Mouse (Mus musculus): ENCODE data around the gene Ddr2. TPM values are rescaled to one million over a fixed set of nuclear protein-coding genes. Genes with fewer than 3 reads are reported as not detected.

The Ddr2 gene
- polyA plus RNA-seq, 1 experiment = 13.7 TPM

DNA sequence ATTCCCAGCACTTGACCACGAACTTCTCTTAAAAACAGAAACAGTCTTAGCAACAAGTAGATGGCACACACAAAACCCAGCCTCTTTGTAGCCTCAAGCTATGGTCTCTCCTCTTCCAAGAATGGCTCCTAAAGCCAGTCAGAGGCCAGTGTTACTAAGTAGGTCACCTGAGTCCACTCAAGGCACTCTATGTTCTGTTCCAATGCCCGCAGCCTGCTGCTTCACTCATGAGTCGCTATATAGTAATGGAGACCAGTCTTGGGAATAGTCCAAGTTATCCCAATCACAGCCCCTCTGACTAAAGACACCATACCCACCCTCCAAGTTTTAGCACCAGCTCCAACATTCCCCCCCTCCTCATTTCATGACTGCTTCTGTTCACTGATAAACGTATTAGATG lies 35.0 kb upstream of the Ddr2 start:
- Histone ChIP-seq H3ac (ENCODE audit: control insufficient read depth, insufficient read length, low read depth) (no peak overlapping the region), H3K36me3 (ENCODE audit: control insufficient read depth, insufficient read depth) (peaks cover 51% of the 10 kb centered on the region), H3K79me2 (ENCODE audit: control insufficient read depth, insufficient read depth) (no peaks in the 10 kb centered on the region), H3K27me3 (ENCODE audit: control insufficient read depth, insufficient read depth, insufficient read length) (no peaks in the 10 kb centered on the region), H3K4me3 (ENCODE audit: insufficient read depth, poor library complexity, severe bottlenecking) (no peak overlapping the region), H3K79me3 (ENCODE audit: low read depth) (no peaks in the 10 kb centered on the region)
- no peak for TF ChIP-seq USF1 (IDR thresholded peaks at IDR 0.05; ENCODE audit: low read depth)
- TF ChIP-seq FOSL1 (IDR thresholded peaks at IDR 0.05; ENCODE audit: insufficient read depth, low read length, poor library complexity, severe bottlenecking) = no peak
- no peak for TF ChIP-seq MAX (IDR thresholded peaks at IDR 0.05)
- no peak for TF ChIP-seq MYOG (IDR thresholded peaks at IDR 0.05; ENCODE audit: control insufficient read depth, extremely low read depth, insufficient read length)
- TF ChIP-seq CTCF (IDR thresholded peaks at IDR 0.05; ENCODE audit: control insufficient read depth, insufficient read depth, insufficient read length) = no peak
- TF ChIP-seq CEBPB (IDR thresholded peaks at IDR 0.05; ENCODE audit: low read depth) = no peak
- no peak for TF ChIP-seq MYOD1 (IDR thresholded peaks at IDR 0.05; ENCODE audit: control insufficient read depth, insufficient read length, low read depth)

GRCm38 (mm10) chr1:170142256-170142871 lies 31.8 kb upstream of the Ddr2 start:
- no peaks in the 10 kb centered on the region for H3K79me2 ChIP-seq (ENCODE audit: control insufficient read depth, insufficient read depth)
- H3K27me3 ChIP-seq (ENCODE audit: control insufficient read depth, insufficient read depth, insufficient read length) = no peaks in the 10 kb centered on the region
- no peak overlapping the region for H3ac ChIP-seq (ENCODE audit: control insufficient read depth, insufficient read length, low read depth)
- no peak overlapping the region for H3K4me3 ChIP-seq (ENCODE audit: insufficient read depth, poor library complexity, severe bottlenecking)
- H3K36me3 ChIP-seq (ENCODE audit: control insufficient read depth, insufficient read depth) = peaks cover 29% of the 10 kb centered on the region
- H3K79me3 ChIP-seq (ENCODE audit: low read depth) = no peaks in the 10 kb centered on the region
- TF ChIP-seq MAX (IDR thresholded peaks at IDR 0.05) (no peak), CEBPB (IDR thresholded peaks at IDR 0.05; ENCODE audit: low read depth) (no peak), MYOD1 (IDR thresholded peaks at IDR 0.05; ENCODE audit: control insufficient read depth, insufficient read length, low read depth) (no peak), FOSL1 (IDR thresholded peaks at IDR 0.05; ENCODE audit: insufficient read depth, low read length, poor library complexity, severe bottlenecking) (no peak), MYOG (IDR thresholded peaks at IDR 0.05; ENCODE audit: control insufficient read depth, extremely low read depth, insufficient read length) (no peak), USF1 (IDR thresholded peaks at IDR 0.05; ENCODE audit: low read depth) (no peak), CTCF (IDR thresholded peaks at IDR 0.05; ENCODE audit: control insufficient read depth, insufficient read depth, insufficient read length) (no peak)

GRCm38 (mm10) chr1:170141626-170142025 lies 31.1 kb upstream of the Ddr2 start:
- Histone ChIP-seq H3K4me3 (ENCODE audit: insufficient read depth, poor library complexity, severe bottlenecking) (no peak overlapping the region), H3K79me2 (ENCODE audit: control insufficient read depth, insufficient read depth) (no peaks in the 10 kb centered on the region), H3K79me3 (ENCODE audit: low read depth) (no peaks in the 10 kb centered on the region), H3ac (ENCODE audit: control insufficient read depth, insufficient read length, low read depth) (no peak overlapping the region), H3K27me3 (ENCODE audit: control insufficient read depth, insufficient read depth, insufficient read length) (no peaks in the 10 kb centered on the region), H3K36me3 (ENCODE audit: control insufficient read depth, insufficient read depth) (peaks cover 22% of the 10 kb centered on the region)
- TF ChIP-seq MYOG (IDR thresholded peaks at IDR 0.05; ENCODE audit: control insufficient read depth, extremely low read depth, insufficient read length) (no peak), CTCF (IDR thresholded peaks at IDR 0.05; ENCODE audit: control insufficient read depth, insufficient read depth, insufficient read length) (no peak), FOSL1 (IDR thresholded peaks at IDR 0.05; ENCODE audit: insufficient read depth, low read length, poor library complexity, severe bottlenecking) (no peak), CEBPB (IDR thresholded peaks at IDR 0.05; ENCODE audit: low read depth) (no peak), USF1 (IDR thresholded peaks at IDR 0.05; ENCODE audit: low read depth) (no peak), MAX (IDR thresholded peaks at IDR 0.05) (no peak), MYOD1 (IDR thresholded peaks at IDR 0.05; ENCODE audit: control insufficient read depth, insufficient read length, low read depth) (no peak)

DNA sequence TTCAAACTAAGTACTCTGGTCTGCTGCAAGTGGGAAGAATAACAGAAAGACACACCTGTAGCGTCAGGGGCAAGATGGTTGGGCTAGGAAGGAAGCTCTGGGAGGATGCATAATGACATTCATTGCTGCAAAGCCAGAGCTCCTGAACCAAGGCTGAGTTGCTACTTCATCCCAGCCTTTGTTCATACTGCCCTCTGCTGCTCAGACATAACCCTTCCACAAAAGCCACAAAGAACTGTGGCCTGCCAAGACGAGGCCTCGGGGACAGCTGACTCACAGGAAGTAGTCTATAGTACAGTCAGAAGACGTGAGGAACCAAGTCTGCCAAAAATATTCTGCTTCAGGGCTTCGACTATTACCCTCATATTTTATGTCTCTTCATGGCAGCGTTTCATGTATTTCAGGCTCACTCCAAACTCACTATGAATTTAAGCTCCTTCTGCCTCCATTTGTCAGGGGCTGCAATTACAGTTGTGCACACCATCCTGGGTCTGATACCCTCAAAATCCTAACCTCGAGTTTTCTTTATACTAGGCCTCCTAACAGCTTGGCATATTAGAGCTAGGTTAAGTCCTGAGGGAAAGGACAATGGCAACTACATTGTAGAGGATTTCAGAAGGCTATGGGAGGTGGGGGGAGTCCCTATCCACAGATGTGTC lies 25.9 kb upstream of the Ddr2 start:
- TF ChIP-seq USF1 (IDR thresholded peaks at IDR 0.05; ENCODE audit: low read depth) = no peak
- peak; percentile 49 for TF ChIP-seq CTCF (IDR thresholded peaks at IDR 0.05; ENCODE audit: control insufficient read depth, insufficient read depth, insufficient read length)
- peak; percentile 11 for TF ChIP-seq MAX (IDR thresholded peaks at IDR 0.05)
- no peak for TF ChIP-seq MYOG (IDR thresholded peaks at IDR 0.05; ENCODE audit: control insufficient read depth, extremely low read depth, insufficient read length)
- Histone ChIP-seq H3K79me3 (ENCODE audit: low read depth) (no peaks in the 10 kb centered on the region), H3K27me3 (ENCODE audit: control insufficient read depth, insufficient read depth, insufficient read length) (no peaks in the 10 kb centered on the region), H3K79me2 (ENCODE audit: control insufficient read depth, insufficient read depth) (no peaks in the 10 kb centered on the region), H3ac (ENCODE audit: control insufficient read depth, insufficient read length, low read depth) (no peak overlapping the region), H3K4me3 (ENCODE audit: insufficient read depth, poor library complexity, severe bottlenecking) (no peak overlapping the region), H3K36me3 (ENCODE audit: control insufficient read depth, insufficient read depth) (no peaks in the 10 kb centered on the region)

GRCm38 (mm10) chr1:170134264-170134663 lies 23.7 kb upstream of the Ddr2 start:
- H3ac ChIP-seq (ENCODE audit: control insufficient read depth, insufficient read length, low read depth) = no peak overlapping the region
- H3K4me3 ChIP-seq (ENCODE audit: insufficient read depth, poor library complexity, severe bottlenecking) = no peak overlapping the region
- H3K27me3 ChIP-seq (ENCODE audit: control insufficient read depth, insufficient read depth, insufficient read length) = no peaks in the 10 kb centered on the region
- TF ChIP-seq USF1 (IDR thresholded peaks at IDR 0.05; ENCODE audit: low read depth) = no peak
- no peak for TF ChIP-seq MAX (IDR thresholded peaks at IDR 0.05)
- no peak for TF ChIP-seq CTCF (IDR thresholded peaks at IDR 0.05; ENCODE audit: control insufficient read depth, insufficient read depth, insufficient read length)
- TF ChIP-seq FOSL1 (IDR thresholded peaks at IDR 0.05; ENCODE audit: insufficient read depth, low read length, poor library complexity, severe bottlenecking) = no peak
- TF ChIP-seq MYOG (IDR thresholded peaks at IDR 0.05; ENCODE audit: control insufficient read depth, extremely low read depth, insufficient read length) = no peak
- no peak for TF ChIP-seq MYOD1 (IDR thresholded peaks at IDR 0.05; ENCODE audit: control insufficient read depth, insufficient read length, low read depth)
- TF ChIP-seq CEBPB (IDR thresholded peaks at IDR 0.05; ENCODE audit: low read depth) = no peak
- H3K36me3 ChIP-seq (ENCODE audit: control insufficient read depth, insufficient read depth) = no peaks in the 10 kb centered on the region
- no peaks in the 10 kb centered on the region for H3K79me2 ChIP-seq (ENCODE audit: control insufficient read depth, insufficient read depth)
- H3K79me3 ChIP-seq (ENCODE audit: low read depth) = no peaks in the 10 kb centered on the region
